Mouse (Mus musculus) right cerebral cortex, adult 18-20 months (tissue): ENCODE data around the gene Thy1.
A peak's percentile ranks its signal among the peaks of the same experiment; 100 is the strongest.

Experiments
- DNase-seq: peaks from one replicate; pipeline ENCODE4 v3.0.0; 2022; ENCODE audit warnings: mixed read lengths

Thy1 gene

GRCm38 (mm10) chr9:44042836-44043707 is at the start of gene Thy1:
TSS of gene Thy1 (plus strand) at chr9:44043384.
- DNase-seq: peak; percentile 86

GRCm38 (mm10) chr9:43997681-43998080 is 45.5 kb upstream of the Thy1 start:
- no peak for DNase-seq

DNA sequence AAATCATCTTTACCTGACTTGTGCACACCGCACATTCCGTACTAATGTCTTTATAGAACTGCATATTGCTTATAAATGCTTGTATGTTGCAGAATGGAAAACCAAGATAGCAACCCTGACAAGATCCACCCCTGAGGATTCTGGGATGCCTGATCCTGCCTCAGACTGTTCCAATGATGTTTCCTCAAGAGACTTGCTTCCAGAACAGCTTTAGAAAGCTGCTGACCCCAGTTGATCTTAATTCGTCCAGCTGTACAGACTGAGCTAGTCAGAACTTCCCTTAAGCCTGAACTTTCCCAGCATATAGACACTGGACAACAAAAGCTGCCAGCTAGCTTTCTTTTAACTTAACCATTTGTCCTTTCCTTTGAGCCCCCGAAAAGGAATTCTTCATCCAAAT is 44.3 kb upstream of the Thy1 start:
- DNase-seq: no peak

- DNase-seq: peak; percentile 46
These were observed 38.8 kb upstream of the Thy1 start for GRCm38 (mm10) chr9:44004362-44004761.

DNA sequence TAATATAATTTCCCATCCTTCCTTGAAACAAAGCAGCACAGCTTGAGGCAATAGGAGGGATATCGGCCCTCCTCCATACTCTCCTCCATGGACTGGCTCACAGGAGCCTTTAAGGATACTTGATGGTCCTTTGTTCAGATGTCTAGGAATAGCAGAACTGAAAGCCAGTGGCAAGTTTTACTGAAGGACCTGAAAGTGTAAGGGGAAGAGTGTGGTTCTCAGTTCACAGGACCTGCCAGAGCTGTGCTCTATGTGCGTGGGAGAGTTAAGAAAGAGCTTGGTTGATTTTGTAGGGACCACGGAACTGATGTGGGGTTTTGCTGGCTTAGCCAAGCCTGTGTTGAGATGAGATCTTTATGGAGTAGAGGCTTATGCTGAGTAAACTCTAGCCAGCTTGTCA is 37.9 kb upstream of the Thy1 start:
- no peak for DNase-seq

- DNase-seq: no peak
These were observed 35.9 kb upstream of the Thy1 start for GRCm38 (mm10) chr9:44007323-44007722.

- DNase-seq: peak; percentile 35
These were observed 35.2 kb upstream of the Thy1 start for GRCm38 (mm10) chr9:44007991-44008390.

GRCm38 (mm10) chr9:44010900-44011299 is 32.3 kb upstream of the Thy1 start:
- DNase-seq: no peak

GRCm38 (mm10) chr9:44011668-44012067 is 31.5 kb upstream of the Thy1 start:
- no peak for DNase-seq

GRCm38 (mm10) chr9:44012164-44012563 is 31.0 kb upstream of the Thy1 start:
- no peak for DNase-seq

- DNase-seq: no peak
These were observed 30.4 kb upstream of the Thy1 start for GRCm38 (mm10) chr9:44012761-44013301.

DNA sequence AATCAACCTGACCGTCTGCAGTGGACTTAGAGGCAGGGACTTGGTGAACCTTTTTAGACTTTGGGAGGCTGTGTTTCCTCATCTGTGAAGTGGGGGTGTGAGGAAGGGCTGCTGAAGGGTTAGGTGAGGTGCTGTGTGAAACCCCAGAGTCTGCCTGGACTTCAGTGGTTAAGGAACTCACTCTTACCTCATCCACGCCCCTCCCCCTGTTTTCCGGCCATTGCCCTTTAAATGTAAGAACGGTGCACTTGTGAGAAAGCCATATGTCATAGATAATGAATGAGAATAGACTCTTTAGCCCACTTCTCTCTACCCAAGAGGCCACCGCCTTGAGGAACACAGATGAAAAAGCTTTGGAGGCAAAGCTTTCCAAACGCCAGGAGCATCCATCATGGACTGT is 29.4 kb upstream of the Thy1 start:
- no peak for DNase-seq

DNA sequence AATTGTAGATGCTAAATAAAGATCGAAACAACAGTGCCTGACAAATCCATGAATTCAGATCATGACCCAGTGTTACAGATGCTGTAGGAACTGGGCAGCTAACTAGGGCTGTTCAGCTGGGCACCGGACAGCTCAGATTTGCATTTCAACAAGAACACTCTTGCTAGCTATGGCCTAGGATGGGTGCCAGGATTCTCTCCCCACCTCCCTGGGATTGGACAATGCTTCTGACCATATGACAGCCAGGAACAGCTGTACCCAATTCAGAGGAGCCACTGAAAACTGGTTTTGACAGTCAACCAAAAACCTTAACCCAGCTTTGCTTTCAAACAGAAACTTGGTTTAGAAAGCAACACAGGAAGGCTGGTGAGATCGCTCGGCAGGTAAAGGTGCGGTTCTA is 26.9 kb upstream of the Thy1 start:
- no peak for DNase-seq

DNA sequence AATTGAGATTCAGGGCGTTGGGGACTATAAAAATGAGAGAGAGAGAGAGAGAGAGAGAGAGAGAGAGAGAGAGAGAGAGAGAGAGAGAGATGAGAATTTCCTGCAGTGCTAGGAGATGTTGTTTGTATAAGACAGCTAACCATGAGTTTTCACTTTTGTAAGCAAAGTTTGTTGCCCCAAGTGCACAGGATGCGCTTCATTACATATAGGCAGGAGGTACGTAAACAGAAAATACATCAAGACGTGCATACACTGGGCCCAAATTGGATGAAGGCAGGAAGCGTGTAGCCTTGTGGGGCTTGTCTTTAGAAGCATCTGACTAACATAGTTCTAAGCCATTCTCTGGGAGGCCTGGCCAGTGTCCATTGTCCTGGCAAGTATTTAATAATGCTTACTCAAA is 25.3 kb upstream of the Thy1 start:
- DNase-seq: no peak

- no peak for DNase-seq
These were observed 23.2 kb upstream of the Thy1 start for GRCm38 (mm10) chr9:44020001-44020400.

- DNase-seq: no peak
These were observed 20.9 kb upstream of the Thy1 start for GRCm38 (mm10) chr9:44022100-44022847.

- no peak for DNase-seq
These were observed 19.1 kb upstream of the Thy1 start for GRCm38 (mm10) chr9:44024096-44024495.

DNA sequence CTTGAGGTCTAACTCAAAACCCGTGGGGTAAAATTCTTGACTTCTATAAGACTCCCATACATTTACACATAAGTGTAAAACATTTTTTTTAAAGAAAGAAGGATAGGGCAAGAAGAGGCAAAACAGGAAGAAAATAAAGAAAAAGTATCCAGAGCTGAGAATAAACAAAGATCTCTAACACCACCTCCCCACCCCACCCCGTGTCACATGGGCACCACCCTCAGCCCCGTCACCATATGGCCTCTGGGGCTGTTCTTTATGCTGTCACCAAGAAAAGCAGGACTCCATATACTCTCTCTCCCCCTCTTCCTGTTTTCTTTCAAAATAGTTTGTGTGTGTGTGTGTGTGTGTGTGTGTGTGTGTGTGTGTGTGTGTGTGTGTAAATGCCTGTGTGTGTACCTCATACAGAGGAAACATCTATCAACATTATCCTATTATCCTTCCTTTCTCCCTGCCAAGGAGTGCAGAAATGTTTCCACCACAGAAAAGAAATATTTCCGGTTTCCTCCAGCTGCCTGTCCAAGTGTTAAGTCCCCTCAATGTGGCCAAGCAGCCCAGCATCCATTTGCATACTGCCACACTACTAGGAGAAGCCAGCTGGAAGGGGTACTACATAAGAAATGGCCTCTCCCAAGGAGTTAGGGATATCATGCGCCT is 13.5 kb upstream of the Thy1 start:
- DNase-seq: no peak

DNA sequence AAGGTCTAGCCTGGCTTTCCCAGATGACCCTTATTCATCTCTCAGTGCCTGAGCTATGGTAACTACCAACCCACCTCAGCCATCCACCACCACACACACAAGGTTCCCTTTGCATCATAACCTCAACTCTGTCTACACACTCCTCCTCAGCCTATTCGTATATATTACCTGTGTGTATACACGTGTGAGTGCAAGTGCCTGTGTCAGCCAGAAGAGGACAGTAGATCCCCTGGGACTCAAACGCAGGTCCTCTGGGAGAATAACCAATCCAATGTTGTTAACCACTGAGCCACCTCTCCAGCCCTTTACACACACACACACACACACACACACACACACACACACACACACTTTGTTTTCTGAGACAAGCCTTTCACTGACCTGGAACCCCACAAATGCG is 12.5 kb upstream of the Thy1 start:
- DNase-seq: no peak

DNA sequence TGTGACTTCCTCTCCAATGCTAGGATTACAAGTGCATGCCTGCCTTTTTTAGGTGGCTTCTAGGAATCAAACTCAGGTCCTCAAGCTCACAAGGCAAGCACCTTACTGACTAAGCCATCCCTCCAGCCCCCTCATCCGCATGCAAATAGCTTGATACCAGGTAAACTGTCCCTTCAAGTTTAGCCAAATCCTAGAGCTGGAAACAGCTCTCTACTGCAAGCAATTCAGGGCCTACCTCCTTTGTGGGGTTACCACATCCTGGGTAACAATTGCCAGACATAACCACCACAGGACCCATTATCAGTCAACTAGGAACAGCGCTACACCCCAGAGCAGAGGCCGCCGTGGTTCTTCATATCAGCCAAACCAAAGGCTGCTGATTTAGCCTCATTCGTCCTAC is 12.1 kb upstream of the Thy1 start:
- no peak for DNase-seq

- DNase-seq: no peak
These were observed 11.2 kb upstream of the Thy1 start for GRCm38 (mm10) chr9:44031946-44032345.

DNA sequence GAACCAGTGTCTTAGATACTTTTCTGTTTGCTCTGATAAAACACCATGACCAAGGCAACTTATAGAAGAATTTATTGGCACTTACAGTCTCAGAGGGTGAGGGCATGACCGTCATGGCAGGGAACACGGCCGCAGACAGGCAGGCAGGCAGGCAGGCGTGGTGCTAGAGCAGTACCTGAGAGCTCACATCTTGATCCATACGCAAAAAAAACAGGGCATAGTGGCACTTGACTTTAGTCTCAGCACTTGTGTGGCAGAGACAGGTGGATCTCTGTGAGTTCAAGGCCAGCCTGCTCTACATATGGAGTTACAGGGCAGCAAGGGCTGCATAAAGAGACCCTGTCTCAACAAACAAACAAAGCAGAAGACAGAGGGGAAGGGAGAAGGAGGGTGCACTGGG is 9.9 kb upstream of the Thy1 start:
- DNase-seq: no peak

DNA sequence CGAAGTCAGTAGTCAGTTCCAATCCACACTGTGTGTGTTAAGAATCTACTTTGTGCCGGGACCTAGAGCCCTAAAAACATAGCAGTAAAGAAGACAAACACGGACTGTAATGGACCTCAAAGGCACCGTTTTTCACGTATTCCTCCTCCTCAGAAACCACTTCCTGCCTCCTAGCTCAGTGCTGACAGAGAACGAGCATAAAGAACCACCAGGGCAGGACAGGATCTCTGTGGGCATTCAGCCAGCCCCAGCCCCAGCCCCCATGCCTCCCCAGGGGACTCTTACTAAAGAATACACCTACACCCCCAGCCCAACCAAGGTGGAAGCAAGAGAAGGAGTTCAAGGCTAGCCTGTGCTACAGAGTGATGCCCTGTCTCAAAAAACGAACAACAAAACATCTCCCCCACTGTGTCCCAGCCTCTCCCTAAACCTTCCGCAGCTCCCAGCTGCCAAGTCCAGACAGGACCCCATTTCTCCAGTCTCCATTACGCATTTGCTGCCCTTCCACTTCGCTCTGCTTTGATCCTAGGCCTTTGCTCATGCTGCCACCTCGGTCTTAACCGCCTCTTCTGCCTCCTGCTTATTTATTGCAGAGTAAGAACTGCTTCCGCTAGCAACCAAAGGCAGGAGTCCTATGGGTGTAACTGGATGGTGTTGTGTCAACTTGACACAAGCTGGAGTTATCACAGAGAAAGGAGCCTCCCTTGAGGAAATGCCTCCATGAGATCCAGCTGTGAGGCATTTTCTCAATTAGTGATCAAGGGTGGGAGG is 9.0 kb upstream of the Thy1 start:
- no peak for DNase-seq
